Mouse (Mus musculus): ENCODE data around the gene Frat2.

The Frat2 gene

GRCm38 (mm10) chr19:41844345-41844744 lies 3.6 kb downstream of the Frat2 start:
- DNase-seq (ENCODE audit: low spot score) = no peak

- DNase-seq (ENCODE audit: low spot score) = no peak
Observed at GRCm38 (mm10) chr19:41842706-41843105, 5.2 kb downstream of the Frat2 start.

- DNase-seq (ENCODE audit: low spot score) = no peak
Observed at GRCm38 (mm10) chr19:41842196-41842595, 5.7 kb downstream of the Frat2 start.

GRCm38 (mm10) chr19:41841105-41841750 lies 6.7 kb downstream of the Frat2 start:
- DNase-seq (ENCODE audit: low spot score) = no peak

GRCm38 (mm10) chr19:41839685-41840084 lies 8.2 kb downstream of the Frat2 start:
- DNase-seq (ENCODE audit: low spot score) = no peak

GRCm38 (mm10) chr19:41838808-41839207 lies 9.1 kb downstream of the Frat2 start:
- no peak for DNase-seq (ENCODE audit: low spot score)

- no peak for DNase-seq (ENCODE audit: low spot score)
Observed at GRCm38 (mm10) chr19:41837917-41838261, 10.0 kb downstream of the Frat2 start.

GRCm38 (mm10) chr19:41837194-41837916 lies 10.6 kb downstream of the Frat2 start:
- DNase-seq (ENCODE audit: low spot score) = no peak

GRCm38 (mm10) chr19:41836719-41837118 lies 11.2 kb downstream of the Frat2 start:
- DNase-seq (ENCODE audit: low spot score) = no peak

- peak; percentile 51 for DNase-seq (ENCODE audit: low spot score)
Observed at GRCm38 (mm10) chr19:41835816-41836215, 12.1 kb downstream of the Frat2 start.

- no peak for DNase-seq (ENCODE audit: low spot score)
Observed at GRCm38 (mm10) chr19:41835407-41835806, 12.5 kb downstream of the Frat2 start.

- DNase-seq (ENCODE audit: low spot score) = no peak
Observed at GRCm38 (mm10) chr19:41832501-41833201, 15.3 kb downstream of the Frat2 start.

- DNase-seq (ENCODE audit: low spot score) = no peak
Observed at GRCm38 (mm10) chr19:41831718-41832391, 16.1 kb downstream of the Frat2 start.

GRCm38 (mm10) chr19:41831101-41831570 lies 16.8 kb downstream of the Frat2 start:
- DNase-seq (ENCODE audit: low spot score) = peak; percentile 74

GRCm38 (mm10) chr19:41830106-41831031 lies 17.6 kb downstream of the Frat2 start:
- DNase-seq (ENCODE audit: low spot score) = peak; percentile 52

- DNase-seq (ENCODE audit: low spot score) = peak; percentile 85
Observed at GRCm38 (mm10) chr19:41829381-41830105, 18.4 kb downstream of the Frat2 start, which contains the start of gene Frat1. Gene Frat1, plus strand, starts transcription at chr19:41829970.

GRCm38 (mm10) chr19:41828941-41829340 lies 19.0 kb downstream of the Frat2 start:
- DNase-seq (ENCODE audit: low spot score) = no peak

GRCm38 (mm10) chr19:41826529-41826928 lies 21.4 kb downstream of the Frat2 start:
- no peak for DNase-seq (ENCODE audit: low spot score)

- no peak for DNase-seq (ENCODE audit: low spot score)
Observed at GRCm38 (mm10) chr19:41824950-41825349, 23.0 kb downstream of the Frat2 start.

GRCm38 (mm10) chr19:41822589-41822988 lies 25.3 kb downstream of the Frat2 start:
- DNase-seq (ENCODE audit: low spot score) = no peak

GRCm38 (mm10) chr19:41821436-41821835 lies 26.5 kb downstream of the Frat2 start:
- DNase-seq (ENCODE audit: low spot score) = no peak

Data from MN1 (cell line).